ENCODE assay signal across 19 mouse cellular contexts in the genomic region with DNA sequence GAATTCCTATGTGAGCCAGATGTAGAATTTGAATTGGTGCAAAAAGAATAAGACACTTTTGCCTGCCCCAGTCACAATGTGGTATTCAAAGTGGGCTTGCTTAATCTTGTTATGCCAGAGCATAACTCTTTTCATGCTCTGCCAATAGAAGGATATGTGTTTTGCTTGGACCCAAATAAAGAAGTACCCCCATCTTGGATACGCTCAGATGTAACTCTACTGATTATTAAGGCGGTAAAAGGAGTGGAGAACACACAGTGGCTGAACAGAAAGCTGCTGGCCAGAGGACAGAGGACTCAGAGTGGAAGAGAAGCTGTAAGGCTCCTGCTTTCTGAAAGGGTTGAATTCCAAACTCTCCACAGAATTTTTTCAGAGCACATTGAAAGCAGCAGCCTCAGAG.
A peak's percentile ranks its signal among the peaks of the same experiment; 100 is the strongest.
DNase-seq lines count a peak whose midpoint lies in the region; ATAC-seq and TF ChIP-seq lines count a peak whose summit lies in the region.
"Had no signal": no experiment of that assay in that cellular context is flagged by ENCODE, and none has a peak within 500 bp of the region (broad histone marks: within the 10 kb centered on the region; RNA-seq: fewer than 3 reads in every experiment).

No protein-coding gene starts in this region.

- H3K9ac ChIP-seq in forebrain, embryonic 14.5 days (ENCODE audit: low read length), result 0 out of 2 replicates have a peak overlapping the region, but pooled peaks have one; percentile 63
- H3K9ac ChIP-seq in forebrain, embryonic 11.5 days (ENCODE audit: low read length), result no peak overlapping the region
- H3K9ac ChIP-seq in neural tube, embryonic 13.5 days, result no peak overlapping the region
- H3K9ac ChIP-seq in midbrain, embryonic 12.5 days (replicated peaks), result no peak overlapping the region
- H3K9ac ChIP-seq in liver, embryonic 11.5 days (ENCODE audit: low read depth, low read length), result no peak overlapping the region
- H3K9ac ChIP-seq: embryonic facial prominence, embryonic 15.5 days; neural tube, embryonic 12.5 days had no signal

- ATAC-seq in forebrain, embryonic 14.5 days, result no peak
- no peak for ATAC-seq in forebrain, embryonic 11.5 days (replicated peaks; ENCODE audit: low FRiP score)
- no peak for ATAC-seq in neural tube, embryonic 13.5 days (ENCODE audit: low read depth)
- ATAC-seq in midbrain, embryonic 12.5 days (ENCODE audit: low FRiP score, low read depth), result peak; percentile 57
- ATAC-seq in liver, embryonic 11.5 days (replicated peaks; ENCODE audit: low FRiP score), result no peak
- ATAC-seq: activated CD4-positive, CD25-positive, alpha-beta regulatory T cell, adult 4 months; lung, postnatal 0 days had no signal

- peaks cover 17% of the 10 kb centered on the region for H3K4me1 ChIP-seq in forebrain, embryonic 14.5 days (ENCODE audit: control insufficient read depth, insufficient read depth, low read length)
- no peaks in the 10 kb centered on the region for H3K4me1 ChIP-seq in forebrain, embryonic 11.5 days (replicated peaks; ENCODE audit: control insufficient read depth, insufficient read depth, low read length)
- peaks cover 26% of the 10 kb centered on the region for H3K4me1 ChIP-seq in neural tube, embryonic 13.5 days (replicated peaks)
- H3K4me1 ChIP-seq in midbrain, embryonic 12.5 days, result peaks cover 28% of the 10 kb centered on the region
- H3K4me1 ChIP-seq in thymus, adult 2 months (replicated peaks; ENCODE audit: control insufficient read depth, insufficient read depth, low read length), result no peaks in the 10 kb centered on the region
- H3K4me1 ChIP-seq in liver, embryonic 11.5 days (replicated peaks; ENCODE audit: control insufficient read depth, insufficient read depth, low read length), result no peaks in the 10 kb centered on the region
- H3K4me1 ChIP-seq: embryonic facial prominence, embryonic 15.5 days had no signal

- H3K27me3 ChIP-seq in forebrain, embryonic 14.5 days (replicated peaks; ENCODE audit: control insufficient read depth, insufficient read depth, low read length), result no peaks in the 10 kb centered on the region
- no peaks in the 10 kb centered on the region; the same call in 1 of the 2 replicates for H3K27me3 ChIP-seq in forebrain, embryonic 11.5 days (ENCODE audit: control insufficient read depth, insufficient read depth, low read length)
- no peaks in the 10 kb centered on the region for H3K27me3 ChIP-seq in neural tube, embryonic 13.5 days
- H3K27me3 ChIP-seq in midbrain, embryonic 12.5 days, result no peaks in the 10 kb centered on the region
- no peaks in the 10 kb centered on the region for H3K27me3 ChIP-seq in thymus, adult 2 months (ENCODE audit: control insufficient read depth, insufficient read depth, low read length)
- peaks cover 4% of the 10 kb centered on the region; the same call in 1 of the 2 replicates for H3K27me3 ChIP-seq in liver, embryonic 11.5 days (replicated peaks; ENCODE audit: control insufficient read depth, insufficient read depth, low read length)
- H3K27me3 ChIP-seq: embryonic facial prominence, embryonic 15.5 days; neural tube, embryonic 12.5 days had no signal

- no peak for DNase-seq in forebrain, embryonic 14.5 days (ENCODE audit: low spot score)
- DNase-seq in forebrain, embryonic 11.5 days (ENCODE audit: low spot score), result no peak
- DNase-seq in neural tube, embryonic 10.5 days (ENCODE audit: extremely low spot score, low spot score), result no peak
- DNase-seq in thymus, adult 2 months, result no peak
- DNase-seq in liver, embryonic 11.5 days (ENCODE audit: low spot score), result no peak
- no peak for DNase-seq in layer of hippocampus, adult 9-10 months (ENCODE audit: low spot score)
- DNase-seq: adrenal gland, postnatal 14 days; cerebellum, adult 11 months; gastrocnemius, postnatal 36 days; kidney, adult 9 months; kidney, postnatal 4 days had no signal

- 25% methylated on average over 2 of the region's 2 CpGs for WGBS in forebrain, embryonic 14.5 days
- 54% methylated on average over 2 of the region's 2 CpGs for WGBS in forebrain, embryonic 11.5 days
- 85% methylated on average over 2 of the region's 2 CpGs for WGBS in neural tube, embryonic 13.5 days
- 40% methylated on average over 2 of the region's 2 CpGs for WGBS in midbrain, embryonic 12.5 days
- WGBS in thymus, adult 2 months, result 94% methylated on average over 2 of the region's 2 CpGs
- WGBS in liver, embryonic 11.5 days, result 86% methylated on average over 2 of the region's 2 CpGs

- H3K4me3 ChIP-seq in forebrain, embryonic 14.5 days (ENCODE audit: low read depth, low read length), result no peak overlapping the region
- H3K4me3 ChIP-seq in forebrain, embryonic 11.5 days (ENCODE audit: low read depth, low read length), result no peak overlapping the region
- no peak overlapping the region for H3K4me3 ChIP-seq in neural tube, embryonic 13.5 days
- no peak overlapping the region for H3K4me3 ChIP-seq in midbrain, embryonic 12.5 days
- H3K4me3 ChIP-seq in thymus, adult 2 months (ENCODE audit: control insufficient read depth, insufficient read depth, low read length), result no peak overlapping the region
- no peak overlapping the region for H3K4me3 ChIP-seq in liver, embryonic 11.5 days (ENCODE audit: low read depth, low read length)
- H3K4me3 ChIP-seq: embryonic facial prominence, embryonic 15.5 days; heart, embryonic 10.5 days; neural tube, embryonic 12.5 days had no signal

- H3K9me3 ChIP-seq in forebrain, embryonic 14.5 days (replicated peaks; ENCODE audit: control insufficient read depth, low read length), result no peaks in the 10 kb centered on the region
- H3K9me3 ChIP-seq in forebrain, embryonic 11.5 days (ENCODE audit: control insufficient read depth, low read length), result no peaks in the 10 kb centered on the region
- H3K9me3 ChIP-seq in neural tube, embryonic 13.5 days, result no peaks in the 10 kb centered on the region
- no peaks in the 10 kb centered on the region for H3K9me3 ChIP-seq in midbrain, embryonic 12.5 days
- no peaks in the 10 kb centered on the region for H3K9me3 ChIP-seq in liver, embryonic 11.5 days (ENCODE audit: control insufficient read depth, low read length)
- H3K9me3 ChIP-seq: embryonic facial prominence, embryonic 15.5 days; heart, embryonic 10.5 days; neural tube, embryonic 12.5 days had no signal

- no peak overlapping the region for H3K27ac ChIP-seq in forebrain, embryonic 14.5 days (ENCODE audit: low read depth, low read length)
- H3K27ac ChIP-seq in forebrain, embryonic 11.5 days (ENCODE audit: low read depth, low read length), result no peak overlapping the region
- peak overlapping the region; percentile 98; the same call in 1 of the 2 replicates for H3K27ac ChIP-seq in neural tube, embryonic 13.5 days (replicated peaks)
- peak overlapping the region; percentile 97 for H3K27ac ChIP-seq in midbrain, embryonic 12.5 days (replicated peaks)
- no peak overlapping the region for H3K27ac ChIP-seq in thymus, adult 2 months (ENCODE audit: control insufficient read depth, insufficient read depth, low read length)
- no peak overlapping the region for H3K27ac ChIP-seq in liver, embryonic 11.5 days (ENCODE audit: low read depth, low read length)
- H3K27ac ChIP-seq: embryonic facial prominence, embryonic 15.5 days; heart, embryonic 10.5 days; neural tube, embryonic 12.5 days had no signal

- TF ChIP-seq CTCF in thymus, adult 2 months (IDR thresholded peaks at IDR 0.05; ENCODE audit: borderline replicate concordance, control insufficient read depth, extremely low read depth, insufficient read depth, low read length, poor library complexity), result no peak

- peak overlapping the region; percentile 54; the same call in 1 of the 2 replicates for H3K4me2 ChIP-seq in forebrain, embryonic 14.5 days (ENCODE audit: low read length)
- no peak overlapping the region for H3K4me2 ChIP-seq in forebrain, embryonic 11.5 days (ENCODE audit: low read depth, low read length, severe bottlenecking)
- H3K4me2 ChIP-seq in neural tube, embryonic 13.5 days, result no peak overlapping the region
- H3K4me2 ChIP-seq in midbrain, embryonic 12.5 days (replicated peaks), result peak overlapping the region; percentile 69
- no peak overlapping the region for H3K4me2 ChIP-seq in liver, embryonic 11.5 days
- H3K4me2 ChIP-seq: embryonic facial prominence, embryonic 15.5 days had no signal

- H3K36me3 ChIP-seq in forebrain, embryonic 14.5 days (ENCODE audit: control insufficient read depth, insufficient read depth, low read length), result no peaks in the 10 kb centered on the region
- H3K36me3 ChIP-seq in forebrain, embryonic 11.5 days (ENCODE audit: control insufficient read depth, insufficient read depth, low read length), result no peaks in the 10 kb centered on the region
- no peaks in the 10 kb centered on the region for H3K36me3 ChIP-seq in neural tube, embryonic 13.5 days
- no peaks in the 10 kb centered on the region for H3K36me3 ChIP-seq in midbrain, embryonic 12.5 days
- H3K36me3 ChIP-seq in thymus, adult 2 months (ENCODE audit: control insufficient read depth, insufficient read depth, low read length), result no peaks in the 10 kb centered on the region
- no peaks in the 10 kb centered on the region for H3K36me3 ChIP-seq in liver, embryonic 11.5 days (ENCODE audit: control insufficient read depth, insufficient read depth, low read length)
- H3K36me3 ChIP-seq: embryonic facial prominence, embryonic 15.5 days; G1E; heart, embryonic 10.5 days; neural tube, embryonic 12.5 days had no signal

- no peak for TF ChIP-seq POLR2A in thymus, adult 2 months (IDR thresholded peaks at IDR 0.05; ENCODE audit: control insufficient read depth, extremely low read depth, insufficient read depth, low read length, poor library complexity)

Comparison
In these comparisons a context has a peak if more than half of its experiments do, and no peak if none do; other contexts are left out.
1. H3K4me2 ChIP-seq: peak in forebrain, embryonic 14.5 days (single experiment) and midbrain, embryonic 12.5 days (single experiment); none in forebrain, embryonic 11.5 days (single experiment), neural tube, embryonic 13.5 days (single experiment) and liver, embryonic 11.5 days (single experiment).
2. H3K27ac ChIP-seq: peak in neural tube, embryonic 13.5 days (single experiment) and midbrain, embryonic 12.5 days (single experiment); none in forebrain, embryonic 14.5 days (single experiment), forebrain, embryonic 11.5 days (single experiment), thymus, adult 2 months (single experiment) and liver, embryonic 11.5 days (single experiment).